Mouse (Mus musculus) kidney, adult 18-20 months (tissue): ENCODE measurements around the gene Plscr3.

Source experiments
- DNase-seq: peaks from one replicate; pipeline ENCODE4 v3.0.0; 2021

Gene Plscr3

GRCm38 (mm10) chr11:69900471-69901405 lies 54.6 kb downstream of the Plscr3 start, which contains the start of the genes 2810408A11Rik and Neurl4:
Gene 2810408A11Rik, minus strand, starts transcription at chr11:69900987.
Gene Neurl4, plus strand, starts transcription at chr11:69901072.
- peak; percentile 90 for DNase-seq

GRCm38 (mm10) chr11:69901406-69901846 lies 55.2 kb downstream of the Plscr3 start:
- DNase-seq: peak; percentile 93
